Mouse (Mus musculus): Measurements from ENCODE around the gene 1700001P01Rik. TPM values are rescaled to one million over a fixed set of nuclear protein-coding genes. Genes with fewer than 3 reads are reported as not detected.
A peak's percentile ranks its signal among the peaks of the same experiment; 100 is the strongest.
"Not testable (repeated sequence)": the region's sequence is repeated elsewhere in the genome, so short reads cannot be mapped to it uniquely, and the experiment has no call there.

The 1700001P01Rik gene
- polyA plus RNA-seq, 3 experiments from 2014 or later, result 0.56 TPM; not detected in 2

DNA sequence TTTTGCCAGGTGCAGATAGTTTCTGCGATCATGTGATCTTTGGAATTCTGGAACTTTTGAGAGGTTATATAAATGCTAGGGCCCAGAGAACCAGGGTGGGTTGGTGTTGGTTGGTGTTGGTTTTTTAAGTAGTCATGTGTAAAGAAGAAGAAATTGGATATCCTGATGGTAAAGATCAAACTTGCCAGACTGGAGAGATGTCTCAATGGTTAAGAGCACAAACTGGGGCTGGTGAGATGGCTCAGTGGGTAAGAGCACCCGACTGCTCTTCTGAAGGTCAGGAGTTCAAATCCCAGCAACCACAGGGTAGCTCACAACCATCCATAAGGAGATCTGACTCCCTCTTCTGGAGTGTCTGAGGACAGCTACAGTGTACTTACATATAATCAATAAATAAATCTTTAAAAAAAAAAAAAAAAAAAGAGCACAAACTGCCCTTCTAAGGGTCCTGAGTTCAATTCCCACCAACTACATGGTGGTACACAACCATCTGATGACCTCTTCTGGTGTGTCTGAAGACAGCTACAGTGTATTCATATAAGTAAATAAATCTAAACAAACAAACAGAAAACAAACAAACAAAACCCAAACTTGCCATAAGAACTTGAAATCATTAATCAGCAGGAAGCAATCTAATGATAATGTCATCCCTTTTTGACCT lies 15.2 kb upstream of the 1700001P01Rik start:
- ATAC-seq, result not testable (repeated sequence)

DNA sequence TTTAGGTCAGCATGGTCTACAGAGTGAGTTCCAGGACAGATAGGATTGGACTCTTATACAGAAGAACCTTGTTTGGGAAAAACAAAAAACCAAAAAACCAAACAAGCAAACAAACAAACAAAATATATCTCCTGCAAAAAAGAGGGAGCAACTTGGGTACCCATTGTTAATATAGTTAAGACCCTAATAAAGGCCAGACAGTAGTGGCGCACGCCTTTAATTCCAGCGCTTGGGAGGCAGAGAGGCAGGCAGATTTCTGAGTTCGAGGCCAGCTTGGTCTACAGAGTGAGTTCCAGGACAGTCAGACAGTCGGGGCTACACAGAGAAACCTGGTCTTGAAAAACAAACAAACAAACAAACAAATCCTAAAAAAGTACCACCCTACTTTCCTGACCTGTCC lies 14.0 kb upstream of the 1700001P01Rik start:
- ATAC-seq, result no peak

DNA sequence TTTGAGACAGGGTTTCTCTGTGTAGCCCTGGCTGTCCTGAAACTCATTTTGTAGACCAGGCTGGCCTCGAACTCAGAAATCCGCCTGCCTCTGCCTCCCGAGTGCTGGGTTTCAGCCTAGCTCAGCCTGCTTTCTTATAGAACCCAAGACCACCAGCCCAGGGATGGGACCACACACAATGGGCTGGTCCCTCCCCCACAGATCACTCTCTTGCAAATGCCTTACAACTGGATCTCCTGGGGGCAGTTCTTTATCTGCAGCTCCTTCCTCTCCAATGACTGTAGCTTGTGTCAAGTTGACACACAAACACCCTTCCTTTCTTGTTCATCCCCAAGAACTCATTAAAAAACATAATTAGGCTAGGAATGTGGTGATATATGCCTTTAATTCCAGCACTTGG lies 12.2 kb upstream of the 1700001P01Rik start:
- ATAC-seq, result no peak

DNA sequence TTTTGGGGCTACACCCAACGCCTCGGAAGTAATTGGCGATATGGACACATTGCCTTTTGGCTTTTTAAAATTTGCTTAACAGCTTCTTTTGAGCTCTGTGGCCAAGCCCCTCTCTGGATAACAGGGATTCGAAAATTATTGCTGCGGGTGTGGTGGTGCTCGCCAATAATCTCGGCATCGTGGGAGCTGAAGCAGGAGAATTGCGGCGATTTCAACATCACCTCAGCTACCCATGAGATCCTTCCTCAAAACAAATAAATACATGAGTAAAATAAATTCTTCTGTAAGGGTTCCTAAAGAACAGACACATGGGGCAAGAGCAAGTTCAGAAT lies 6.8 kb upstream of the 1700001P01Rik start:
- peak; percentile 9 for ATAC-seq

DNA sequence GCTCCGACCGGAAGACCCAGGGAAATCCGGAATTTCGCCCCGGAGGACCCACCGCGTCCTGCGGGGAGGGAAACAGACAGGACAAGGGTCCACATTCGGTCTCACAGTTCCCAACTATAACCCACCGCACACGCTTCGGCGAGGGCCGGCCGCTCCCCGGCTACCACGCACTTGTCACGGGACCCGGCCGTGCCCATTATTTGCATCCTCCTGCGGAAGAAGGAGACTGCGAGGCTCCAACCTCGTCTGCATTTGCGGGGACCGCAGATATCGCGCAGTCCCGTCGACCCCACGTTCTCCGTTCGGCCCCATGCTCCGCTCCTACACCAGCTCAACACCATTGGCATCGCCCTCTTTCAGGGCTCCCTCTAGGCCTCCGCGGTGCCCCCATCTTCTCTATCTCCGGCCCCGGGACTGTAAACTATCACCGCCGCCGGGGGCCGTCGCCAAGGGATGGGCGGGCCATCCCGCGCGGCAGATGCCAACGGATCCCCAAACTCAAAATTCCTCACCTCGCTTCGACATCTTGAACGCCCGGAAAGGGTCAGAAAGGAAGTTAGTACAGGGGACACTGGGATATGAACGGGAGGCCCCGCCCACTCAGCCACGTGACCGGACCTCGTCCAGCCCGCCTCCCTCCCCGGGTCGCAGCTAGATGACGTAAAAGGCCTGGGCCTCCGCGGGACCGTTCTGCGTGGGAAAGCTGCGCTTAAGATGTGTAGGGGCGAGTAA lies 6.3 kb upstream of the 1700001P01Rik start, which contains the start of gene Rpl23:
Gene Rpl23 (minus strand): TSS at position 606 of the 732 bp plus-strand sequence.
- peak; percentile 85 for ATAC-seq

DNA sequence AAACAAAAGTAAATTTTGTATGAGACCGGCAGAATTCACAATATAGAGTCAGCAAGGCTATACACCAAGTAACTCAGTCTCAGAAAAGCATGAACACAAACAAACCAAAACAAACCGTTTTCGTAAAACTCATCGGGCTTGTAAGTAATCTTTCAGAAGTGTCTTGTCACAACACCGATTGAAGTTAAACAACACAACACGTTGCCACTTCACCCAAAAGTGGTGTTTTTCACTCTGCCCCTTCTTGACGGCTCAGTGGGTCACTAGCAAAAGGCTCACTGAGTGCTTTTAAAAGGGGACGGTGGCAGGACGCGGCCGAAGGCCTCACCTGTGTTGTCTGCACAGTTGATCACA lies 5.7 kb upstream of the 1700001P01Rik start:
- ATAC-seq, result no peak

DNA sequence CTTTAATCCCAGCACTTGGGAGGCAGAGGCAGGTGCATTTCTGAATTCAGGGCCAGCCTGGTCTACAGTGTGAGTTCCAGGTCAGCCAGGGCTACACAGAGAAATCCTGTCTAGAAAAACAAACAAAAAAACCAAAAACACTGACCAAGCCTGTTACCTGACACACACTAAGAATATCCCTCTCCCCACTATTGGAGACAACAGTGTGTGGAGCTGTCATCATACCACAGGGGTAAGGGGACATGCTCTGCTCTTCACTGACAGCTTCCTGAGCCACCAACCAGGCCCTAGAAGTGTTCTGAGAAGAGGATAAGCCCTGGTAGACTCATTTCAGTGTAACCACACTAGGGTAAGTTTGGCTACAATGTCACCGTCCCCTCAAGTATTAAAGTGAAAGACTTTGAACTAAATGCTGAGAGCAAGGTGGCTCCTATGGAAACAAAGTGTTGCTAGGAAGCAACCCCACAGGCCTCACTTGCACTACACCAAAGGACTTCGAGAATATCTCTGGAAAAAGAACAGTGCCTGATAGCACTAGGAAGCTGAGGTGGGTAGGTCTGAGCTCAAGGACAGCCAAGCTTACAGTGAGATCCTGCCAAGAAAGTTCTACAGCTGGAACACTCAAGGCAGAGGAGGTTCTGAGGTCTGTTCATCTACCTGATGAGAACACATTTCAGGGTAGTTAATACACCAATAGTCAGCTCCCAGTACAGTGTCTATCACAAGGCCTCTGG lies 4.4 kb upstream of the 1700001P01Rik start:
- ATAC-seq, result no peak

DNA sequence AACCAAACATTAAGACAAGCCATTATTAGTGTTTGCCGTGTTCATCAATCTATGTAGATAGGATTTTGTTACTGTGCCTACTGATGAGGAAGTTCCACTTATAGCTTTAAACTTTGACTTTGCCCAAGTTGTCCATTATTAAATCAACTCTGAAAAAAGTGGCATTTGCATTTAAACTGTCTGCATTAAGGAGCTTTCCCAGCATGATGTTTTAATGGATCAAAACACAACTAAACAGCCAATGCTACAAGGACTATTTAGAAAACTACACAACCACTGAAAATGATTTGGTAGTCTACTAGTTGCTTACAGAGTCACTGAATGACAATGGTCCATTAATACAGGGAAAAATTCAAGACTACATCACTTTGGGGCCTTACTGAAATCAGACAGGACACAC lies 3.2 kb upstream of the 1700001P01Rik start:
- ATAC-seq, result no peak

DNA sequence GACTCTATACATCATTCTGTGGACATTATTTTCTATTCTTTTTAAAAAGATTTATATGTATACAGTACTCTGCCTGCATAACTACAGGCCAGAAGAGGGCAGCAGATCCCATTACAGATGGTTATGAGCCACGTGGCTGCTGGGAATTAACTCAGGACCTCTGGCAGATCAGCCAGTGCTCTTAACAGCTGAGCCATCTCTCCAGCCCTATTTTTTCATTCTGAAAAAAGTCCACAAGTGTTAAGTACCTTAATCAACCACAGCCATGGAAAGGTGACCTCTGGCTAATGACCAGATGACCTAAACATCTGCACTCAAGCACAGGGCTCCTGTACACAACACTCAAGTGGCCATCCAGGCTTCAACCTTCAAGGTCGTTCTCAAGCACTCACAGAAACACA lies 1.4 kb upstream of the 1700001P01Rik start:
- no peak for ATAC-seq

DNA sequence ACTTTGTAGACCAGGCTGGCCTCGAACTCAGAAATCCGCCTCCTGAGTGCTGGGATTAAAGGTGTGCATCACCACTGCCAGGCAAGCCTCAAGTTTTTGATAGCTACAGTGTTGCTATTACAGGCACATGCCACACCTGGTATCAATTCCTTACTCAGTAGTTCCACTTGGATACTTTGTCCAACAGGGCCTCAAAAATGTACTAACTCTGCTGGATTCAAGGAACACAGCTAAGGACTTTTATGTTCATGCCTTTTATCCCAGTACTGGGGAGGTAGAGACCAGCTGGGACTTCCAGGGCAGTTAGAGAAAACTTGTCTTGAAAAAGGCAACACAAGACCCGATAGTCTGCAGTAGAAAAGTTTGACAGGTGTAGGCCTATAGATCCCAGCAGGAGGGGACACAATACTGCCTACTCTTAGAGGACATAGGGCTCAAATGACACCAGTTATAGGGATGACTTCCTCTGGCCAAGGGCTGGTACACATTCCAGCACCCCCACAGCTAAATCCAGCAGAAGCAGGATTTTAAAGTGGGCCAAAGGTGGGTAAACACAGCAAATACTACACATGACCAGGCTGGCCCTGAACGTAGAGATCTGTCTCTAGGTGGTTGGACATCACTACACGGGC lies 895 bp upstream of the 1700001P01Rik start:
- ATAC-seq, result no peak

DNA sequence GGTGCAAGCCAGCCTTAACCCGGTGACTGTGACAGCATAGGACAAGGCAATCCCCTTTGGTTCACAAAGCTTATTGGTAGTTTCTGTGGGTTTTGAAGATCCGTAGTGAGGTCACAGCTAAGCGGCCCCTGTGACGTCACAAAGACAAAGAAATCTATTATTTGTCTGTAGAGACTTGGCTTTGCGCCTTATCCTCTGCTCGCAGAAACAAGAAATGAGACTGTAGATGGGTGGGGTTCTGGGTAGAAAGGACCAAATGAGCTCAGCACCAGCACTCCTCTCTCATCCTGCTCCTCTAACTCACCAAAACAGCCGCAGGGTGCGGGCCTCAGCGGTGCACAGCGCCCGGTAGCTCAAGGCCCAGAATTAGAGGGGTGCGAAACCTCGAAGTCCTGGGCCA lies 532 bp downstream of the 1700001P01Rik start:
- no peak for ATAC-seq

DNA sequence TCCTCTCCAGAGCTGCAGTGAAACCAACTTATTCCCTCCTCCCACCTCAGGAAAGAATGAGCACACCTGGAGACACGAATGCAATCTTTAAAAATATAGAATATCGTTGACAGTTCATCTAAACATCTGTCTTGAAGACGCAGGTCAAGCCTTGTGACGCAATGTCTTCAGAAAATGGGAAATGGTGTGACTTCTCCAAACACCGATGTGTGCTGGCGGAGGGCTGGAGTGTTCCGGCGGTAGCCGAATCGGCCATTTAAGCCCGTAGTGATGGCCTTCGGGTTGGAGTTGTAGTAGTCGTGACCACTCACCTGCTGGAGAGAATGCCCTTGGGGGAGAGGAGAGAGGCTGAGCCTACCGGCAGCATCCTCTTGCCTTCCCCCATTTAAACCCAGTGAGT lies 4.3 kb downstream of the 1700001P01Rik start:
- no peak for ATAC-seq

DNA sequence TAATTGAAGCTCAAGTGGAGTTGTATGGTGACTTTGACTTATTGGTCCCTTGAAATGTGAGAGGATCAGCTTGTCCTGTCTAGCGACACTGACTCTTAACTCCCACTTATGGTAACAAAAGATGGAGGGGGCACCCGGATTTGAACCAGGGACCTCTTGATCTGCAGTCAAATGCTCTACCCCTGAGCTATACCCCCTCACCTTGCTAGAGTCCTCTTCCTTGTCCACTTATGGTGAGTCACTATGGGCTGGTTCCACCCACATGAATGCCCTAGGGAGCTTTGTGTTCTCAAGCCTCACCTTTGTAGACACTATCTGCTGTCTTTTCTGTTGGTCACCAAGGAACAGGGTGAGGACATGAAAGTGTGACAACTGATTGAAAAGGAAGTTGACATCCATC lies 6.0 kb downstream of the 1700001P01Rik start:
- ATAC-seq, result no peak

DNA sequence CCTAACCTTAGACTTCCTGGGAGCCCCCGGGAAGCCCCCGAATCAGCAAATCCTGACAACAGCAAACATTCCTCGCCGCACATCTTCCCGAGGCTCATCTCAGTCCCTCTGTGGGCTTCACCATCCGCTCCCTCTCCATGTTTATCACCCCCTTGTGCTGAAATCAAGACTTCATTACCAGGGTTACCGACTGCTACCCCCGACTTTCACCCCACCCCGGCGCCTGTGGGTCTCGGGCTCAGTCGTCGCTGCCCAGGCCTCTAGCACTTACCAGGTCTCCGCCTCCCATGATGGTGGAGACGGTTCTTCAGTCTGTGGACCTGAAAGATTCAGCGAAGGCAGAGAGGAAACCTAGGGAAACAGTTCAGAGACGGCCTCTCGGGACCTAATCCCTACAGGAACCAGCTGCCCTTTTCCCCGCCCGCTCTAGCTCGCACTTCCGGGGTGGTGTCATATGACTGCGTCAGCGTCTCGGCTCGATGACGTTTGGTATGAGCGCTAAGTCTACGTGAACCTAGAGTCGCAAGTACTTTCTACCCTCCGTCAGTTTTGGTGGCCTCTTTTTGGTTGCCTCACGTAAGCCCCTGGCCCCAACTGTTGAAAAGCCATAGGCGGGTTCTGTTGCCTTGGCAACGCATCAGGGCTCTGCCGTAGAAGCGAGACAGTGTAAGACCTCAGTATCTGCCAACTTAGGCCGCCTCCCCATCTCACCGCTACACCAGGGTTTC lies 9.4 kb downstream of the 1700001P01Rik start, which contains the start of gene Cwc25:
Gene Cwc25 (minus strand): TSS at position 403 of the 728 bp plus-strand sequence.
- ATAC-seq, result peak; percentile 98

DNA sequence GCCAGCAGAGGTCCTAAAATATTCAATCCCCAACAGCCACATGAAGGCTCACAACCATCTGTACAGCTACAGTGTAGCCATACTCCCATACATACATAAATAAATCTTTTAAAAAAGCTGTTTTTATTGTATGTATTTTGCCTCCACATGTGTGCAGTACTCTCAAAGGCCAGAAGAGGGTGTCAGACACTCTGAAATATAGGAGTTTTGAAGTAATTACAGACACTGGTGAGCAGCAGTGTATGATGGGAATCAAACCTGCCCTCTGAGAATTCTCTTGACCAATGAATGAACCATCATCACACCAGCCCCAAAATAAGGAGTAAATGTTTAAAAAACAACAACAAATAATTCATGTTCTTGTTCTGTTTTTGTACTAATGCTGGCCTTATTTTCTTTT lies 14.1 kb downstream of the 1700001P01Rik start:
- ATAC-seq, result no peak

DNA sequence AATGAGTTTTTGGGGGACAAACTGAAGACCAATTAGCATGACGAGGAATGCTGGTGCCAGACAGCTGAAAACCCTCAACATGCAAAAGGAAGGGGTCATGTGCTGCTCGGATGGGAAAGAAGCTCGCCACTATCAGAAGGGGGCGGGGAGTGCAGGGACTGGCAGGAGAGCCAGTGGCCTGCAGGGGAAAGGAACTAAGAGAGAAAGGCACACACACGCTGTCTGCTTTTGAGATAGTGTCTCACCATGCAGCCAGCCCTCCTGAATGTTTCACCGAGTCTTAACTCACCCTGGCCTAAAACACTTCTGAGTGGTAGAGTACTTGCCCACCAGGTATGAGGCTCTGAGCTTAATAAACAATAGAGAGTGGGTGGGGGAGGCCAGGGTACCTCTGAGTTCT lies 16.8 kb downstream of the 1700001P01Rik start:
- no peak for ATAC-seq

DNA sequence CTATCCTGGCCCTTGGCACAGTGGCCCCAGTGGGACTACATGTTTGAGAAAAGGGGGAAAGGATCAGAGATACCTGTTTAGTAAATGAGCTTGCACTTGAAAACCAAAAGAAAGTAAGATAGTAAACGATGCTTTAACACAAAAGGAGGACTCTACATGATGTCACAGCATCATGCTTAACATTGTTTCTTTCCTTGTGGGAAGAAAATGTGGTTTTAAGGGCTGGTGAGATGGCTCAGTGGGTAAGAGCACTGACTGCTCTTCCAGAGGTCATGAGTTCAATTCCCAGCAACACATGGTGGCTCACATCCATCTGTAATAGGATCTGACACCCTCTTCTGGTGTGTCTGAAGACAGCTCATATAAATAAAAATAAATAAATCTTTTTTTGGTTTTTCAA lies 17.6 kb downstream of the 1700001P01Rik start:
- ATAC-seq, result no peak

DNA sequence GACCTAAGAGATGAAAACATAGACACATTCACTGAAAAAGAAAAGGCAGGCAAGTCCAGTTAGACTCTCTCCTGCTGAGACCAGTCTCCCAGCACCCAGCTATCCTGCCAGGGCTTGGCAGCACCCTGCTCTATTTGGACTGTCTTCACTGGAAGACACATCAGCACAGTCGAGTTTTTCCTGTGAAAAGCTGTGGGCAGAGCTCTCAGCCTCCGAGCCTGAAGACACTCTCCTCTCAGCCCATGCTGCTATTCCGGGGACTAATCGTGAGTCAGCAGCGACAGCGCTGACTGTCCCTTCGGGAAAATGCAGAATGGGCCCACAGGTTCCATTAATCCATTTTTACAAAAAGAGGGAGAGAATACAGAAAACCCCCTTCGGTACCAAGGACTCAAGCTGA lies 22.4 kb downstream of the 1700001P01Rik start:
- ATAC-seq, result no peak

DNA sequence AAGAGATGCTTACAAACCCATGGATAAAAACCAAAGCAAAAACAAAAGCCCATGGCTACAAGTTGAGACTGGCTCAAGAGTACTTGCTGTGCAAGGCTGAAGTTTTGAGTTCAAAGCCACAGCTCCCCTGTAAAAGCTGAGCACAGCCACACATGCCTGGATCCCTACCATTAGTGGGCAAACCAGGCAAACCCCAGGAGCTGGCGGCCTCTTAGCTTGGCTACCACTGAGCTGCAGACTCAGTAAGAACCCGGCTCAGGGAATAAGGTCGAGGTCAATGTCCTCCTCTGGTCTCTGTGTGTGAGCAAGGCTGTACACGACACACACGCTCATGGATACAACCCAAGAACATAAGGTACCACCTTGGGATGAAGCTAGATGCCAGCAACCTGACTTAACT lies 27.2 kb downstream of the 1700001P01Rik start:
- ATAC-seq, result no peak

DNA sequence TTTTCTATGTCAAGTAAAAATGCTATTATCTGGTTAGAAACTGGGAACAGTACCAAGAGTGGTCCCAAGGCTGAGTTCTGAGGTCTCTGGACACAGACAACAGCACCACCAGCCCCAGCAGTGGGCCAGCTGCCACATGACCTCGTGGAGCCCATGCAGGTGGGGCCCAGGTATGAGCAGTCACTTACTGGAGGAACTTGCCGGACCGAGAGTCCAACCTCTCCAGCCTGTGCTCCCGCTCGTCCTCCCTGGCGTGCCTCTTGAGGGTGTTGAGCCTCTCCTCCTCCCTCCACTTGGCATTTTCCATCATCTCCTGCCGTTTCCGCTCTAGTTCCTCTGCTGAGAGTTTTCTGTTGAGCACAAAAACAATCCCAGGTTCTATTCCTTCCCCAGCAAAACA lies 27.9 kb downstream of the 1700001P01Rik start:
- ATAC-seq, result no peak

DNA sequence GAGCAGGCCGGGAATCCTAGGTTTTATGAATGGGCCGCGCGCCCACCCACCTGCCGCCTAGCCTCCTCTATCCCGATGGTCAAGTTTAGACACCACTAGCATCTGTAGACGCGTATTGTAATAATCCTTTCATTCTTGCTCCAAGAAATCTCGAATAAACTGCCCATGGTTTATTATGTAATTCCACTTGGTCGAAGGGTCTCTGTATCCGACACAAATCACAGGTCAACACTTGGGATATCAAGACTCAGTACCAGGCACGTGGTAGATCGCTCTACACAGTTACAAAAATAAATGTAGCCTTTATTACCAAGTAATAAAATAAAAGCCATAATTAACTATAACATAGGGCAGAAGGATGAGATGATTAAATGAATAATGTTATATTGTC lies 30.4 kb downstream of the 1700001P01Rik start:
- ATAC-seq, result no peak

DNA sequence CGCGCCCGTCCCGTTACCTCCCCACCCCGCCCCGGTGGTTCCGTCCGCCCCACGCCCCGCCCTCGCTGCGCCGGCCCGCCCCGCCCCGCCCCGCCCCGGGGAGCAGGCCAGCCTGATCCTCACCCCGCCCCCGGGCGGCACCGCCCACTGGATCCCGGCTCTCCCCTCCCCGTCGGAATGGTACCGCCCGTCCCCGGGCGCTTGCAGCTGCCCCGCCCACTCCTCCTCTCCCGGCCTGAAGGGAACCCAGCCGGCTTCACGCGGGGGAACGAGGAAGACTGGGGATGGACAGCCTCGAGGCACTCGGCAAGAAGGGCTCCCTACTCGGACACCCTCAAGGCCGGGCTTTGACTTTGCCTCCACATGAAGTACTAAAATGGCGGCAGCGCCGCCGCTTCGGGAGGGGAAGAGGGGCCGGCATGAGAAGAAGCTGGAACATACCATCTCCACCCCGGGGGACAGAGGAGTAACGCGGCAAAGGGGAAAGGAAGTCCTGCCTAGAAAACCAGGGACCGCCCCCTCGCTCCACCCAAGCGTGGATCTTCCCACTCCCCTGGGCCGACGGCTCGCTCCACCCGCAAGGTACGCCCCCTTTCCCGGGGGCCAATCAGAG lies 30.9 kb downstream of the 1700001P01Rik start:
- ATAC-seq, result peak; percentile 93
